Mouse (Mus musculus): Measurements from ENCODE around the gene Rrp8.

Rrp8 gene

DNA sequence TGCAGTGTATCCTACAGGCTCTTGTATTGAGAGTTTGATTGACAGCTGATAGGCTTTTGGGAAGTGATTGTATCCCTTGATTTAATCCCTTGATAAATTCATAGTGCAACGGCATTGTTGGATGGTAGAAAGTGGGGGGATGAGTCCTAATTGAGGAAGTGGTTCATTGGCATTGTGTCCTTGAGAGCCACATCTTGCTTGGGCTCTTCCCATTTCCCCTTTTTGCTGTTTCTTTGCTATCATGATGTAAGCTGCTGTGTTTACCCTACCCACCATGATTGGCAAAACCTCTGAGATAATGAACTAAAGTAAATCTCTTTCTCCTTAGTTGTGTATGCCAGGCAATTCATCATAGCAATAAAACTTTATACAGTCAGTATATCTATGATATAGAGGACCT lies 46.3 kb downstream of the Rrp8 start:
- no peak for DNase-seq

DNA sequence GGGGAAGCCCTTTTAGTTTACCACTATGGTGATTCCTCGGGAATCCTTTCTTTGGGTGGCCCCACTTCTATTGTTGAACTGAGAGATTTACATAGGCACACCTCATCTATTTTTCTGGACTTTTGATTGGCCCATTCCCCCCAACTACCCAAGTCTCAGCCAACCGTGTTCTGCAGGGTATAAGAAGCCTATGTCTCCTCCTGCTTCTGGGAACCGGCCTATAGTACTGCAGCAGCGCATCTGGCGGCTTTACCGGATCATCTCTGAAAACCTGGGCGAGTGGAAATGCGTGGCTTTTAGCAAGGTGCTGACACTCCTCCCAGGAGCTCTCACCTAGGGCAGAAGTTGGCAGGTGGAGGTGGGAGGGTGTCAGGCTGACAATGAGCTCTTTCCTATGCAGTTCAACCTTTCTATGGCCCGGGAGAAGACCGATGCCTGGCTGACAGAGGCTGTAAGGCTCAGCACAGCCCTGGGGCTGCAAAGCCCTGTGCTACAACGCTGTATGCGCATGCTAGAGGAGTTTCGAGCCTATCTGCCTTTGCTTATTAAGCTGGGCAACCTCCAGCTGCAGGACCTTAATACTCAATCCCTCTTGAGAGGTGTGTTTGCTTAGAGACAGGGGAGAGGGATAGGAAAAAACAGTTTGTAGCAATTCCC lies 51.5 kb downstream of the Rrp8 start:
- DNase-seq, result no peak
